Mouse (Mus musculus): ENCODE data around the gene Kbtbd13.
A peak's percentile ranks its signal among the peaks of the same experiment; 100 is the strongest.

DNA sequence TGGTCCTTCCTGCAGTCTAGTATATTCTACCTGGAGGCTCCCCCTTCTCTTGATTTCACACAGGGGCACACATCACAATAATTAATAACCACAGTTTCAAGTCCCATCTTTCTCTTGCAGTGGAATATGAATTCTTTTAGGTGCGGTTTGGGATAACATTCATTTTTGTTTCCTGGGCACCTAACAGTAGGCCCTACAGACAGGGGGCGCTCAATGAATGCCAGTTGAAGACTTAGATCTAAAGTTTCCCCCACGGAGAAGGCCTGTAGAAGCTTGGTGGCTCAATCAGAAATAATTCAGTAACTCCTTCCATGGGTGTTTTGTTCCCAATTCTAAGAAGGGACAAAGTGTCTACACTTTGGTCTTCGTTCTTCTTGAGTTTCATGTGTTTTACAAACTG lies 19.0 kb downstream of the Kbtbd13 start:
- TF ChIP-seq CTCF (IDR thresholded peaks at IDR 0.05; ENCODE audit: low read depth) (peak; percentile 76), EP300 (optimal IDR thresholded peaks at IDR 0.05) (no peak)
